In genomic region chr6:115522691-115523146, GRCm38 (mm10) we compare ENCODE assay signal across 11 mouse cellular contexts. TPM values are rescaled to one million over a fixed set of nuclear protein-coding genes. Genes with fewer than 3 reads are reported as not detected.
DNase-seq lines count a peak whose midpoint lies in the region; ATAC-seq lines count a peak whose summit lies in the region.
"Had no signal": no experiment of that assay in that cellular context is flagged by ENCODE, and none has a peak within 500 bp of the region (broad histone marks: within the 10 kb centered on the region; RNA-seq: fewer than 3 reads in every experiment).

No protein-coding gene starts in this region.

- no peak overlapping the region for H3K4me3 ChIP-seq in brown adipose tissue, adult 24 weeks (ENCODE audit: insufficient read depth, low read depth, low read length)
- H3K4me3 ChIP-seq: midbrain, embryonic 15.5 days had no signal

- H3K4me1 ChIP-seq in brown adipose tissue, adult 24 weeks (ENCODE audit: control insufficient read depth, insufficient read depth, insufficient read length, low read length), result peaks cover 34% of the 10 kb centered on the region
- H3K4me1 ChIP-seq: midbrain, embryonic 15.5 days had no signal

- peak overlapping the region; percentile 91 for H3K27ac ChIP-seq in brown adipose tissue, adult 24 weeks (replicated peaks; ENCODE audit: low read depth, low read length)
- H3K27ac ChIP-seq: midbrain, embryonic 15.5 days had no signal

- ATAC-seq in frontal cortex, adult (ENCODE audit: low TSS enrichment), result 0 out of 2 replicates have a peak, but pooled peaks have one; percentile 22
- no peak for ATAC-seq in erythroid progenitor cell, adult 5-6 weeks (replicated peaks; ENCODE audit: low FRiP score, poor library complexity, severe bottlenecking)
- ATAC-seq: midbrain, embryonic 15.5 days had no signal

- no peak for DNase-seq in frontal cortex, adult 2 months (ENCODE audit: extremely low spot score in 1 of 2, low spot score in 1 of 2)
- DNase-seq in kidney, postnatal 10 days, result peak; percentile 43
- DNase-seq in kidney, adult 11 months, result no peak
- peak; percentile 44 for DNase-seq in kidney, postnatal 14 days
- DNase-seq in cerebellum, postnatal 10 days, result no peak
- DNase-seq: lung, postnatal 14 days; thymus, postnatal 4 days had no signal

RNA-seq across cellular contexts. Expression of gene Tsen2, which starts 21.7 kb away (rescaled TPM):
- 26.9 and 27.1 TPM in 2 replicates for polyA plus RNA-seq in frontal cortex, adult 2 months (2012; rRNA removed)
- 9.7 and 10.0 TPM in 2 replicates for polyA plus RNA-seq in brown adipose tissue, adult 24 weeks (2012; ENCODE audit: insufficient read depth, insufficient read length, missing spikeins)
- 2.1 TPM in 1 of 2 replicates, not detected in the other for total RNA-seq in erythroid progenitor cell, adult 5-6 weeks (2015; ENCODE audit: low replicate concordance)
- total RNA-seq in erythroid progenitor cell, adult 5-6 weeks (2017; ENCODE audit: low replicate concordance), result 1.7 and 6.5 TPM in 2 replicates

Comparison
In these comparisons a context has a peak if more than half of its experiments do, and no peak if none do; other contexts are left out.
1. DNase-seq: peak in kidney, postnatal 10 days (single experiment) and kidney, postnatal 14 days (single experiment); none in frontal cortex, adult 2 months (0 of 2), kidney, adult 11 months (single experiment) and cerebellum, postnatal 10 days (0 of 2).